Mouse (Mus musculus): ENCODE results near the gene Ciart. TPM values are rescaled to one million over a fixed set of nuclear protein-coding genes. Genes with fewer than 3 reads are reported as not detected.

Gene Ciart
- total and polyA plus RNA-seq, 3 experiments, result 1.0 to 5.1 (median 1.0) TPM

DNA sequence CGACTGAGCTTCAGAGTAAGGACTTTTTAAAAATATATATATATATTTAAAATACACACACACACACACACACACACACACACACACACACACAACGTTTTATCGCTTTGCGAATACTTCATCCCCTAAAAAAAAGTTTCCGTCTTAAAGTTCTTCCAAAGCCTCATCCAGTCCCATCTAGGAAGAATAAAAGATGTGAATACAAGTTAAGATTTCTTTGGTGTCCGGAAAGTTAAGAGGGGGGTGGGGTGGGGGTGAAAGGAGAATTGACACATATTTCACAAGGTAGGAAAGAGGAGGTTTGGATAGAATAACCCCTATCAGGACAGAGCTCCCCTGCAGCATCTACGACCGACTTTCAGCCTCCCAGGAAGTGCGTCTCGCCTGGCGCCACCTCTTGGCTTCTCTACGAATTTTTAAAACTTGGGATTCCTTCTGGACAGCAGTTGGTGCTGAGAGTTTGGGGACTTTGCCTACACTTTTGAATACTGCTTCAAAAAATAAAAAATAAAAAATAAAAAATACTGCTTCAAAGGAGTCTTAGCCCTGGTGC lies 24.0 kb upstream of the Ciart start:
- peak; percentile 83 for TF ChIP-seq ELF1 (IDR thresholded peaks at IDR 0.05; ENCODE audit: low read depth, low read length)
- TF ChIP-seq NELFE (IDR thresholded peaks at IDR 0.05; ENCODE audit: low read depth, low read length), result no peak
- no peak for TF ChIP-seq CHD1 (IDR thresholded peaks at IDR 0.05; ENCODE audit: low read depth, low read length)
- no peak for TF ChIP-seq JUND (conservative IDR thresholded peaks at IDR 0.05; ENCODE audit: low read depth, low read length)
- TF ChIP-seq CTCF (conservative IDR thresholded peaks at IDR 0.05 in 1 of 2, IDR thresholded peaks at IDR 0.05 in 1 of 2; ENCODE audit: low read depth in 2 of 2, low read length in 2 of 2), result peak in 1 of 2 experiments; percentile 74; a peak in 3 of 4 replicates
- TF ChIP-seq RAD21 (IDR thresholded peaks at IDR 0.05; ENCODE audit: low read depth, low read length), result peak; percentile 31
- peak; percentile 59 for TF ChIP-seq SMC3 (IDR thresholded peaks at IDR 0.05; ENCODE audit: low read depth, low read length)
- no peak for TF ChIP-seq MXI1 (IDR thresholded peaks at IDR 0.05; ENCODE audit: low read depth, low read length)
- TF ChIP-seq ETS1 (conservative IDR thresholded peaks at IDR 0.05; ENCODE audit: low read depth, low read length), result no peak
- Histone ChIP-seq H3K4me2 (ENCODE audit: insufficient read depth, low read depth, poor library complexity, severe bottlenecking) (peak overlapping the region; percentile 100), H3K27me3 (replicated peaks) (peaks cover 12% of the 10 kb centered on the region), H3K9me3 (replicated peaks; ENCODE audit: low read length) (no peaks in the 10 kb centered on the region), H3K36me3 (replicated peaks in 1 of 2; ENCODE audit: control insufficient read depth in 1 of 2, insufficient read depth in 1 of 2, low read length in 1 of 2) (peaks cover 0 to 2% of the 10 kb centered on the region in 2 experiments), H3K4me3 (replicated peaks in 1 of 3; ENCODE audit: low read depth in 2 of 3, low read length in 2 of 3, poor library complexity in 1 of 3) (peak overlapping the region in 1 of 3 experiments; percentile 21), H3K4me1 (ENCODE audit: control insufficient read depth in 1 of 2, insufficient read depth in 2 of 2) (peaks cover 7 to 12% of the 10 kb centered on the region in 2 experiments), H3K9ac (ENCODE audit: insufficient read depth, low read depth) (peak overlapping the region; percentile 64; the same call in 1 of the 2 replicates), H3K79me2 (replicated peaks; ENCODE audit: control insufficient read depth, extremely low read depth, insufficient read depth, poor library complexity, severe bottlenecking) (no peaks in the 10 kb centered on the region), H3K27ac (ENCODE audit: insufficient read depth, low read depth) (no peak overlapping the region)
- DNase-seq (ENCODE audit: extremely low read depth), result no peak
- in situ Hi-C loops (cut with MboI; ENCODE audit: low pct_ligation_motif_present, low pct_unique_long_range_greater_than_20kb, low sequenced_read_pairs) (no loop called here), dilution Hi-C loops (cut with MboI; ENCODE audit: extremely low pct_ligation_motif_present, extremely low pct_unique_long_range_greater_than_20kb, low sequenced_read_pairs) (no loop called here)

DNA sequence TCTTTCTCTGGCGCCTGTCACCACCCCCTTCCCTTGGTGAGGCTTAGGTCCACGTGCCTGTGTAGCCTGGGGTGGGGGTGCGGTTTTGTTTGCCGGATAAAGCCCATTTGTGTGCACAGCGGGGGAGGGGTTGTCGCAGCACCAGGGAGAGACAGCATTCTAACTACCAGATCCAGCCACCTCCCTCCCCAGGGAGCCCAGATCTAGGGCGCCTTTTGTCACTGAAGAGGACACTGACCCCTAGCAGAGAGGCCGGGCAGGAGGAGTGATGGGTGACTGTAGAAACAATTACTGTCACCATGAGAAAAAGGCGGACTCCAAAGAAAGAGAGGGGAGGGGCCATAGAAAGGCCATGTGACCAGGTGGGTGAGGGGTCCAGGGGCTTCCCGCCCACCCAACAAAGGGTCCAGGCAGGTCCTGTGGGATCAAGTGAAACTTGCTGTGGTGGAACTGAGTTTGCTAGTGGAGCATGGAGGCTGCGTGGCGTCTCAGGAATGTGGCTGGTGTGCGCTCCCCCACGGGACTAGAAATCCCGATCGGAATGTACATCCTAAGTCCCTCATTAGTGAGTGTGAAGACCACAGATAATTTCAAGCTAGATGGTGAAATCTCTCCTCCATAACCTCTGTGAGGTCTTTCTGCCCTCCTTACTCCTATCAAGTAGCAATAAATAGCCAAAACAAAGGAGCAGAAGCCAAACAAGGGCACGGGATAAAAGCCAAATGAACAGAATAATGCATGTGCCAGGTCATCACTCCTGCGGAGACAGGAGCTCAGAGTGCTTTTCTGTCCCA lies 23.3 kb upstream of the Ciart start:
- H3K4me2 ChIP-seq (ENCODE audit: insufficient read depth, low read depth, poor library complexity, severe bottlenecking), result peak overlapping the region; percentile 100; the same call in 1 of the 2 replicates
- H3K27ac ChIP-seq (ENCODE audit: insufficient read depth, low read depth), result no peak overlapping the region
- no peaks in the 10 kb centered on the region for H3K79me2 ChIP-seq (replicated peaks; ENCODE audit: control insufficient read depth, extremely low read depth, insufficient read depth, poor library complexity, severe bottlenecking)
- H3K9me3 ChIP-seq (replicated peaks; ENCODE audit: low read length), result no peaks in the 10 kb centered on the region
- H3K36me3 ChIP-seq (replicated peaks in 1 of 2; ENCODE audit: control insufficient read depth in 1 of 2, insufficient read depth in 1 of 2, low read length in 1 of 2), result peaks cover 0 to 4% of the 10 kb centered on the region in 2 experiments
- peaks cover 2 to 8% of the 10 kb centered on the region in 2 experiments for H3K4me1 ChIP-seq (ENCODE audit: control insufficient read depth in 1 of 2, insufficient read depth in 2 of 2)
- dilution Hi-C loops (cut with MboI; ENCODE audit: extremely low pct_ligation_motif_present, extremely low pct_unique_long_range_greater_than_20kb, low sequenced_read_pairs), result no loop called here
- H3K4me3 ChIP-seq (replicated peaks in 1 of 3; ENCODE audit: low read depth in 2 of 3, low read length in 2 of 3, poor library complexity in 1 of 3), result peak overlapping the region in 1 of 3 experiments; percentile 33
- H3K27me3 ChIP-seq (replicated peaks), result peaks cover 12% of the 10 kb centered on the region
- no peak overlapping the region; the same call in 1 of the 2 replicates for H3K9ac ChIP-seq (ENCODE audit: insufficient read depth, low read depth)
- in situ Hi-C loops (cut with MboI; ENCODE audit: low pct_ligation_motif_present, low pct_unique_long_range_greater_than_20kb, low sequenced_read_pairs), result no loop called here
- no peak for DNase-seq (ENCODE audit: extremely low read depth)
- no peak for TF ChIP-seq POLR2AphosphoS2 (IDR thresholded peaks at IDR 0.05; ENCODE audit: low read depth, low read length)
- TF ChIP-seq BHLHE40 (IDR thresholded peaks at IDR 0.05; ENCODE audit: low read depth, low read length), result peak; percentile 19
- peak; percentile 63 for TF ChIP-seq USF1 (IDR thresholded peaks at IDR 0.05; ENCODE audit: low read depth, low read length)
- no peak for TF ChIP-seq ZNF384 (IDR thresholded peaks at IDR 0.05; ENCODE audit: low read depth, low read length)
